Mouse (Mus musculus) myocyte (in vitro differentiated cells): ENCODE results near the gene Frmd4a. TPM values are rescaled to one million over a fixed set of nuclear protein-coding genes. Genes with fewer than 3 reads are reported as not detected.
A peak's percentile ranks its signal among the peaks of the same experiment; 100 is the strongest.

Source experiments
- H3K27me3 ChIP-seq: one replicate; pipeline ENCODE4 v1.6.1; 2011; ENCODE audit not compliant: control insufficient read depth, insufficient read depth, insufficient read length
- H3K36me3 ChIP-seq: one replicate; pipeline ENCODE4 v1.6.1; 2011; ENCODE audit not compliant: control insufficient read depth, insufficient read depth
- H3K4me2 ChIP-seq: one replicate; pipeline ENCODE4 v1.6.1; 2011; ENCODE audit warnings: low read depth, control low read depth
- H3K4me3 ChIP-seq: one replicate; pipeline ENCODE4 v1.5.1; 2011; ENCODE audit warnings: mild to moderate bottlenecking, control low read depth, moderate library complexity
- H3K79me2 ChIP-seq: one replicate; pipeline ENCODE4 v1.6.1; 2011; ENCODE audit not compliant: control insufficient read depth, insufficient read depth
- H3ac ChIP-seq: one replicate; pipeline ENCODE4 v1.6.1; 2011; ENCODE audit not compliant: control insufficient read depth, insufficient read length
- CEBPB ChIP-seq: IDR thresholded peaks from 2 replicates; pipeline ENCODE4 v1.6.1; 2011; ENCODE audit warnings: mild to moderate bottlenecking, moderate library complexity; ENCODE audit not compliant: poor library complexity, insufficient read depth, severe bottlenecking
- E2F4 ChIP-seq: IDR thresholded peaks from one replicate; pipeline ENCODE4 v1.6.1; 2011; ENCODE audit warnings: mild to moderate bottlenecking, control low read depth, moderate library complexity; ENCODE audit not compliant: insufficient read depth
- MAX ChIP-seq: IDR thresholded peaks from one replicate; pipeline ENCODE4 v1.6.1; 2011; ENCODE audit warnings: low read depth, mild to moderate bottlenecking, control low read depth
- MYOD1 ChIP-seq, 3 experiments: IDR thresholded peaks; one replicate each; pipeline ENCODE4 v1.6.1; 2011; ENCODE audit warnings: control low read depth in 2 of 3, low read depth in 2 of 3, mild to moderate bottlenecking in 2 of 3, moderate library complexity in 1 of 3; ENCODE audit not compliant: insufficient read length in 2 of 3, control insufficient read depth in 1 of 3
- MYOG ChIP-seq, 3 experiments: IDR thresholded peaks; one replicate each; pipeline ENCODE4 v1.6.1; 2011; ENCODE audit warnings: control low read depth in 2 of 3, low read depth in 2 of 3, mild to moderate bottlenecking in 2 of 3; ENCODE audit not compliant: insufficient read length in 2 of 3, control insufficient read depth in 1 of 3, insufficient read depth in 1 of 3
- POLR2A ChIP-seq: IDR thresholded peaks from one replicate; pipeline ENCODE4 v1.6.1; 2011; ENCODE audit warnings: low read depth, mild to moderate bottlenecking, control low read depth, moderate library complexity; ENCODE audit not compliant: insufficient read length
- POLR2AphosphoS2 ChIP-seq: IDR thresholded peaks from one replicate; pipeline ENCODE4 v1.6.1; 2011; ENCODE audit warnings: low read depth, control low read depth; ENCODE audit not compliant: insufficient read length
- REST ChIP-seq: IDR thresholded peaks from one replicate; pipeline ENCODE4 v1.6.1; 2011; ENCODE audit warnings: mild to moderate bottlenecking, control low read depth, moderate library complexity; ENCODE audit not compliant: insufficient read depth, insufficient read length
- SRF ChIP-seq: IDR thresholded peaks from one replicate; pipeline ENCODE4 v1.6.1; 2011; ENCODE audit warnings: low read depth; ENCODE audit not compliant: control insufficient read depth, insufficient read length
- TCF12 ChIP-seq: IDR thresholded peaks from one replicate; pipeline ENCODE4 v1.6.1; 2011; ENCODE audit warnings: mild to moderate bottlenecking, control low read depth; ENCODE audit not compliant: poor library complexity, insufficient read depth, severe bottlenecking
- TCF3 ChIP-seq: IDR thresholded peaks from one replicate; pipeline ENCODE4 v1.6.1; 2011; ENCODE audit warnings: low read depth, control low read depth; ENCODE audit not compliant: insufficient read length
- USF1 ChIP-seq: IDR thresholded peaks from one replicate; pipeline ENCODE4 v1.6.1; 2011; ENCODE audit warnings: low read depth, mild to moderate bottlenecking, control low read depth, moderate library complexity
- polyA plus RNA-seq: library from polyadenylated mRNA; unstranded; fragments of >200 nt; fragmentation: generic; extraction: Trizol; gene quantifications from one replicate; pipeline ENCODE4 v1.2.1, GENCODE M21; 2012; ENCODE audit warnings: missing spikeins

Frmd4a gene
- polyA plus RNA-seq, 1 experiment: 24.7 TPM

DNA sequence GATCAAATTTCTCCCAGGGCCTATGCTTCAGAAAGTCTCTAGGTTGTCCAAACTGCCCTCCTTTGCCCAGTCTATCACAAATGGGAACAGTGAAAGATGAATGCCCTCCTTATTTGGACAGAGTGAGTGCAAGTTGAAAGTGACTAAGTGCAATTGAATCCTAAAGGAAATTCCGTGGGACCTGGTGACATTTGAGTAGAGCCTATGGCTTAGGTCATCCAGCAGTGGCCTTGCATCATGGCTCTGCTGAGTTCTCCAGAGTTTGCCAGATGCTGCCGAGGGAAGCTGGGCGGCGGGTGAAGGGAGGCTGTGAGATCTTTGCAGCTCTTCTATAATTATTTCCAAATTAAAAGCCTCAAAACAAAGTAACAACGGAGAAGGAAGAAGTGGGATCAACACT is 459.8 kb downstream of the Frmd4a start:
- Histone ChIP-seq H3K4me2 (peak overlapping the region; percentile 41), H3ac (no peak overlapping the region), H3K4me3 (no peak overlapping the region), H3K36me3 (no peaks in the 10 kb centered on the region), H3K27me3 (no peaks in the 10 kb centered on the region), H3K79me2 (peaks cover 5% of the 10 kb centered on the region)
- peak in 1 of 3 experiments; percentile 16 for TF ChIP-seq MYOG (IDR thresholded peaks at IDR 0.05; ENCODE audit: control insufficient read depth in 1 of 3, insufficient read depth in 1 of 3, insufficient read length in 2 of 3, low read depth in 2 of 3)
- TF ChIP-seq CEBPB: peak; percentile 94
- peak; percentile 29 for TF ChIP-seq POLR2A
- no peak for TF ChIP-seq REST
- peak; percentile 77 for TF ChIP-seq SRF
- no peak for TF ChIP-seq MAX

- Histone ChIP-seq H3K4me3 (no peak overlapping the region), H3ac (no peak overlapping the region), H3K79me2 (no peaks in the 10 kb centered on the region), H3K4me2 (no peak overlapping the region), H3K27me3 (no peaks in the 10 kb centered on the region), H3K36me3 (peaks cover 10% of the 10 kb centered on the region)
- TF ChIP-seq E2F4: no peak
- no peak for TF ChIP-seq MYOG (IDR thresholded peaks at IDR 0.05; ENCODE audit: control insufficient read depth in 1 of 3, insufficient read depth in 1 of 3, insufficient read length in 2 of 3, low read depth in 2 of 3)
- TF ChIP-seq TCF3: no peak
- TF ChIP-seq CEBPB: no peak
- TF ChIP-seq MAX: no peak
- no peak for TF ChIP-seq POLR2AphosphoS2
- TF ChIP-seq MYOD1 (IDR thresholded peaks at IDR 0.05; ENCODE audit: control insufficient read depth in 1 of 3, insufficient read length in 2 of 3, low read depth in 2 of 3): no peak
- no peak for TF ChIP-seq SRF
- TF ChIP-seq TCF12: no peak
Observed at GRCm38 (mm10) chr2:4480180-4480579, 462.7 kb downstream of the Frmd4a start.

DNA sequence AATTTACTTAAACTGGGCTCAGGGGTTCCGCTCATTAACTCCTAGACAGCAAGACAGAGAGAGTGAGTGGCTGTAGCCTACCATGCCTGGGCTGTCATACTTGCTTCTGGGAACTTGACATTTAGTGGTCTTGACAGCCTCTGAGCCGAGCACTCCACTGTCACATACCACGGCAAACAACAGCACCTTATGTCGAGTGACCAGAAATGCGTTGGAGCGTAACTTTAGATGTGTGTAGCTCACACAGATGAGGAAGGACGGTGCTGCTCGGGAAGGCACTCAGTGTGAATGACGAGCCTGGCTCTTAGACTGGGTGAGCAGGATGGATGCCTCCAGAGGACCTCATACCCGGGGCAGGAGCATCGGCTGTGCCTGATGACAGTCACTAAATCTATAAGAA is 463.6 kb downstream of the Frmd4a start:
- Histone ChIP-seq H3K27me3 (no peaks in the 10 kb centered on the region), H3ac (no peak overlapping the region), H3K4me3 (no peak overlapping the region), H3K79me2 (no peaks in the 10 kb centered on the region), H3K4me2 (no peak overlapping the region), H3K36me3 (peaks cover 12% of the 10 kb centered on the region)
- TF ChIP-seq POLR2A (no peak), POLR2AphosphoS2 (no peak), MAX (no peak), USF1 (no peak), SRF (no peak), TCF3 (no peak), CEBPB (no peak), REST (no peak), MYOG (IDR thresholded peaks at IDR 0.05; ENCODE audit: control insufficient read depth in 1 of 3, insufficient read depth in 1 of 3, insufficient read length in 2 of 3, low read depth in 2 of 3) (no peak), E2F4 (no peak), TCF12 (no peak), MYOD1 (IDR thresholded peaks at IDR 0.05; ENCODE audit: control insufficient read depth in 1 of 3, insufficient read length in 2 of 3, low read depth in 2 of 3) (no peak)

DNA sequence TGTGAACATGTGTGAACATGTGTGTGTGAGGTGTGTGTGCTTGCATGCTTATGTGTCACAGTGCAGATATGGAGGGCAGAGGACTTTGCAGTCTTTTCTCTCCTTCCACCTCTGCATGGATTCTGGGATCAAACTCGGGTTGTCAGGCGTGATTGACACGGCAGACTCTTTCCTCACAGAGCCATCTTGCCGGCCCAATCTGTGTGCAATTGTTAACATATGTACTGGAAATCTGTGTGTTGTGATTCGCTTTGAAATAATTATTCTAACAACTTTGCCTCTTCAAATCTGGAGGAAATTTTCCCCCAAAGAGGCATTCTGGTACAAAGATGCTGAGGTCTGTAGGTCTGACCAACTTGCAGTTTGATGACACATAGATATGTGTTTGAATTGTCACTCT is 468.7 kb downstream of the Frmd4a start:
- Histone ChIP-seq H3K36me3 (peaks cover 17% of the 10 kb centered on the region), H3K79me2 (no peaks in the 10 kb centered on the region), H3K4me3 (no peak overlapping the region), H3K27me3 (no peaks in the 10 kb centered on the region), H3ac (no peak overlapping the region), H3K4me2 (no peak overlapping the region)
- TF ChIP-seq POLR2AphosphoS2 (no peak), MYOD1 (IDR thresholded peaks at IDR 0.05; ENCODE audit: control insufficient read depth in 1 of 3, insufficient read length in 2 of 3, low read depth in 2 of 3) (no peak), TCF12 (no peak), TCF3 (no peak), MAX (no peak), E2F4 (no peak), SRF (no peak), POLR2A (no peak), CEBPB (no peak)

DNA sequence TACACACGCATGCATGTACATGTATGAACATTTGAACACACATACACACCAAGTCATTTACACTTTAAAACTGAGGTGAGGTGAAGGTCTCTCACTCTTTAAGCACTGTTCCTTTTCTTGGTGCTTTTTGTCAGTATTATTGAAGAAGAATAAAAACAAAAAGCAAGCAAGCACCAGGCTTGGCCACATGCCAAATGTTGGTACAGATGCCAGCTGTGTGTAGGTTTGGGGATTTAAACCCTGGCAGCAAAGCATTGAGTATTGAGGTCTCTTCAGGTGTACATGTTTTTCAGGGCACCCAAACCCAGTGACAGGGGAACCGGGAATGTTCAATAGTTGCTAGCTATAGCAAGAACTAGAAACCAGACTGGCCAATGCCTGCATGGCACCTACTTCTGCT is 469.8 kb downstream of the Frmd4a start:
- no peaks in the 10 kb centered on the region for H3K27me3 ChIP-seq
- TF ChIP-seq POLR2A (no peak), MYOG (IDR thresholded peaks at IDR 0.05; ENCODE audit: control insufficient read depth in 1 of 3, insufficient read depth in 1 of 3, insufficient read length in 2 of 3, low read depth in 2 of 3) (no peak), USF1 (no peak), CEBPB (no peak), SRF (no peak), TCF3 (no peak), E2F4 (no peak), TCF12 (no peak), POLR2AphosphoS2 (no peak), REST (no peak), MAX (no peak), MYOD1 (IDR thresholded peaks at IDR 0.05; ENCODE audit: control insufficient read depth in 1 of 3, insufficient read length in 2 of 3, low read depth in 2 of 3) (no peak)
- H3K36me3 ChIP-seq: peaks cover 17% of the 10 kb centered on the region
- no peak overlapping the region for H3K4me3 ChIP-seq
- H3K79me2 ChIP-seq: no peaks in the 10 kb centered on the region
- no peak overlapping the region for H3ac ChIP-seq
- H3K4me2 ChIP-seq: no peak overlapping the region
